Mouse (Mus musculus) thymus, postnatal 4 days (tissue): ENCODE data around the gene Cirbp.

Source experiments
- DNase-seq: peaks from one replicate; pipeline ENCODE4 v3.0.0; 2021

Cirbp gene

GRCm38 (mm10) chr10:80138553-80139438, 27.0 kb upstream of the Cirbp start, which contains the start of gene Atp5d:
Gene Atp5d, plus strand, starts transcription at chr10:80138632.
- peak; percentile 82 for DNase-seq

- DNase-seq = no peak
These were observed 26.4 kb upstream of the Cirbp start for GRCm38 (mm10) chr10:80139439-80139775.

GRCm38 (mm10) chr10:80139975-80140665, 25.7 kb upstream of the Cirbp start:
- DNase-seq = no peak

- no peak for DNase-seq
These were observed 25.1 kb upstream of the Cirbp start, which contains the start of gene Cbarp for GRCm38 (mm10) chr10:80140666-80141035. Gene Cbarp, minus strand, starts transcription at chr10:80140835.

GRCm38 (mm10) chr10:80141243-80141642, 24.5 kb upstream of the Cirbp start:
- peak; percentile 97 for DNase-seq

- peak; percentile 90 for DNase-seq
These were observed 23.8 kb upstream of the Cirbp start for GRCm38 (mm10) chr10:80141786-80142529.

GRCm38 (mm10) chr10:80142530-80142925, 23.3 kb upstream of the Cirbp start:
- DNase-seq = no peak

- peak; percentile 19 for DNase-seq
These were observed 22.1 kb upstream of the Cirbp start for GRCm38 (mm10) chr10:80143664-80144063.

GRCm38 (mm10) chr10:80144159-80144558, 21.6 kb upstream of the Cirbp start:
- DNase-seq = peak; percentile 27

GRCm38 (mm10) chr10:80144864-80145838, 20.6 kb upstream of the Cirbp start:
- peak; percentile 88 for DNase-seq

- peak; percentile 39 for DNase-seq
These were observed 19.9 kb upstream of the Cirbp start for GRCm38 (mm10) chr10:80145896-80146295.

- peak; percentile 19 for DNase-seq
These were observed 19.2 kb upstream of the Cirbp start for GRCm38 (mm10) chr10:80146568-80147011.

- DNase-seq = peak; percentile 21
These were observed 18.6 kb upstream of the Cirbp start for GRCm38 (mm10) chr10:80147146-80147718.

- DNase-seq = peak; percentile 81
These were observed 17.8 kb upstream of the Cirbp start, which contains the start of gene Midn for GRCm38 (mm10) chr10:80147719-80148601. Gene Midn, plus strand, starts transcription at chr10:80148272.

- DNase-seq = peak; percentile 98
These were observed 17.0 kb upstream of the Cirbp start for GRCm38 (mm10) chr10:80148610-80149290.

- DNase-seq = peak; percentile 96
These were observed 16.2 kb upstream of the Cirbp start for GRCm38 (mm10) chr10:80149291-80150225.

GRCm38 (mm10) chr10:80150226-80151210, 15.3 kb upstream of the Cirbp start:
- peak; percentile 91 for DNase-seq
